8 mouse cellular contexts compared by ENCODE assay signal in the genomic region with DNA sequence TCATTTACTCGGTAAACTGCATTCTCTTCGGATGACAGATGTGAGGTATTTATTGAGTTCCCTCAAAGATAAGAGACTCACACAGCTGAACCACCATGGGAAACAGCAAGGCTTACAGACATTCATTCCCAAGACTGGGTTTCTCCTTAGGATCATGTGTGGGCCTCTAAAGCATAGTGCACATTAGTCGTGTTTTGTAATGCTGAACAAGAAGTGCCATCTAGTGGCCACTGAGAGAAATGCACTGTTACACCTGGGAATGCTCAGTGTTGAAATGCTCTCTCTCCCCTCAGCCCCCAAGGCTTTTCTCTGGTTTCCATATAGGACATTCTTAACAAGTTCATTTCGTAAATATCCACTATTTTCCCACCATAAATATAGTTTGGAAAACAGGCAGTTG. TPM values are rescaled to one million over a fixed set of nuclear protein-coding genes. Genes with fewer than 3 reads are reported as not detected.
DNase-seq lines count a peak whose midpoint lies in the region; ATAC-seq and TF ChIP-seq lines count a peak whose summit lies in the region.

No protein-coding gene starts in this region.

- no peak for TF ChIP-seq EP300 in liver, postnatal 0 days (IDR thresholded peaks at IDR 0.05; ENCODE audit: low read depth)

- DNase-seq in CD4-positive, CD25-positive, alpha-beta regulatory T cell, adult 2 months (ENCODE audit: low read depth, low spot score), result peak; percentile 71
- peak; percentile 74 for DNase-seq in adipocyte (ENCODE audit: low spot score)
- peak; percentile 62 for DNase-seq in embryo, embryonic 9.5 days (ENCODE audit: extremely low spot score)
- DNase-seq in heart, postnatal 14 days, result peak; percentile 52 to 71
- peak; percentile 30 to 76 for DNase-seq in kidney, postnatal 25 days
- DNase-seq in liver, postnatal 0 days, result peak; percentile 47
- peak; percentile 72 for DNase-seq in thymus, postnatal 4 days

- H3K9me3 ChIP-seq in liver, postnatal 0 days (ENCODE audit: low read length), result no peaks in the 10 kb centered on the region
- no peaks in the 10 kb centered on the region for H3K9me3 ChIP-seq in neural tube, embryonic 13.5 days

- peak; percentile 94 for TF ChIP-seq CTCF in liver, postnatal 0 days (IDR thresholded peaks at IDR 0.05; ENCODE audit: low read depth)

- no peak overlapping the region for H3K9ac ChIP-seq in liver, postnatal 0 days (replicated peaks)
- H3K9ac ChIP-seq in neural tube, embryonic 13.5 days, result no peak overlapping the region

- no peak overlapping the region for H3K4me2 ChIP-seq in liver, postnatal 0 days (ENCODE audit: low read depth, low read length)
- H3K4me2 ChIP-seq in neural tube, embryonic 13.5 days, result no peak overlapping the region

- WGBS in liver, postnatal 0 days (ENCODE audit: insufficient replicate concordance), result 43% methylated on average over 4 of the region's 4 CpGs
- WGBS in neural tube, embryonic 13.5 days, result 45% methylated on average over 4 of the region's 4 CpGs

- peaks cover 22% of the 10 kb centered on the region for H3K36me3 ChIP-seq in liver, postnatal 0 days (replicated peaks; ENCODE audit: insufficient read depth, low read length)
- no peaks in the 10 kb centered on the region for H3K36me3 ChIP-seq in neural tube, embryonic 13.5 days

- intact Hi-C loops in heart, postnatal 14 days (cut with DNase I), result loop anchor here (2.0 to 5.0 kb wide), 4 partner anchors 52 to 413 kb away; partner anchors contain the start of genes Il20ra and Map3k5

- no peak overlapping the region for H3K4me3 ChIP-seq in liver, postnatal 0 days (ENCODE audit: low read depth, low read length)
- no peak overlapping the region for H3K4me3 ChIP-seq in neural tube, embryonic 13.5 days

- ATAC-seq in liver, postnatal 0 days, result no peak
- ATAC-seq in neural tube, embryonic 13.5 days (ENCODE audit: low read depth), result peak; percentile 79

- H3K27me3 ChIP-seq in liver, postnatal 0 days (ENCODE audit: insufficient read depth, low read length), result no peaks in the 10 kb centered on the region
- no peaks in the 10 kb centered on the region for H3K27me3 ChIP-seq in neural tube, embryonic 13.5 days

- no peak overlapping the region for H3K27ac ChIP-seq in liver, postnatal 0 days (ENCODE audit: low read depth)
- no peak overlapping the region for H3K27ac ChIP-seq in neural tube, embryonic 13.5 days (replicated peaks)

- no peaks in the 10 kb centered on the region for H3K4me1 ChIP-seq in liver, postnatal 0 days (ENCODE audit: insufficient read depth)
- no peaks in the 10 kb centered on the region for H3K4me1 ChIP-seq in neural tube, embryonic 13.5 days (replicated peaks)

RNA-seq across cellular contexts. Expression of gene Map7, which starts 23.0 kb away (rescaled TPM):
- 10 to 100 TPM; 17.4 to 20.9 TPM for total RNA-seq in heart, postnatal 14 days (2021)
- polyA plus RNA-seq in liver, postnatal 0 days (2015; fragmentation: Nextera tagmentation; extraction: Ambion mirVana), result 6.1 and 6.8 TPM in 2 replicates
- 15.3 and 17.8 TPM in 2 replicates for polyA plus RNA-seq in neural tube, embryonic 13.5 days (2015; fragmentation: Nextera tagmentation; extraction: Ambion mirVana)
